Mouse (Mus musculus) bone marrow macrophage, adult 2 months (primary cell): ENCODE data around the gene Klhl15.

Experiments
- CTCF ChIP-seq: IDR thresholded peaks from 2 replicates; pipeline ENCODE4 v1.5.1; 2012; ENCODE audit warnings: low read depth, mild to moderate bottlenecking, low read length, moderate library complexity
- POLR2A ChIP-seq: IDR thresholded peaks from 2 replicates; pipeline ENCODE4 v1.6.1; 2012; ENCODE audit warnings: mild to moderate bottlenecking, low read depth, low read length, borderline replicate concordance

- TF ChIP-seq CTCF (no peak), POLR2A (no peak)
These were observed 967 bp upstream of the Klhl15 start for GRCm38 (mm10) chrX:94233432-94233831.
